Mouse (Mus musculus): ENCODE results near the gene Mrc2.
A peak's percentile ranks its signal among the peaks of the same experiment; 100 is the strongest.

Gene Mrc2

DNA sequence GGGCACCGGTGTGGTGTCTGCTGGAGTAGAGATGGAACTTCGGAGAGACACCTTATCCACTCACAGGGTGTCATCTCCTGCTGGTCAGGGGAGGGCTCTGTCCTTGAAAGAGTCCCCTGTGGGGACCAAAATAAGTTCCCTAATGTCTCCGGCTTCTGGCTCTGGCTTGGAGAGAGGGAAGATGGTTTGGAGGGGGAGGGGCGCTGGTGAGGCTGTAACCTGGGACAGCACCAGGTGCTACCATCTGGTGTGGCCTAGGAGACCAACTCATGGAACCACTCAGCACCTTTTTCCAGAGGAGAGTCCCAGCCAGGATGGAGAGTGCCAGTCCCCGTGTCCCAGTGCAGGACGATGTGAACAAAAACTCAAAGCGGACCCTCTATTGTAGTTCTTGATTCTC, 58.2 kb downstream of the Mrc2 start:
- no peak for DNase-seq (ENCODE audit: low spot score)

DNA sequence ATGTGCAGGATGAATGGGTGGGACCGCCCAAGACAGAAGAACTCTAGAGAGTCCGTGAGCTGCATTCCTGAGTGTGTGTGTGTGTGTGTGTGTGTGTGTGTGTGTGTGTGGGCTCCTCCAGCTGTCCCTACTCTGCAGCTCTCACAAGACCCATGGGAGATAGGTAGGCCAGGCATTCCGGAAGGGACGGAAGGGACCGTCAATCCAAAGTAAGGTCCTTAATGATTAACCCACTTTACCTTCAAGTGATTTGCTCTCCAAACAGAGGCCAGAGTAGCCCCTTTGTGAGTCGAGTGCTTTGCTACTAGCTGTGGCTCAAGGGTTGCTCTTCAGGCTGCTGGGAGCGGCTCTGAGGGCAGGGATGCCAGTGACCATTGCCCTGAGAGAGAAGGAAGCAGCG, 59.7 kb downstream of the Mrc2 start:
- DNase-seq (ENCODE audit: low spot score): no peak

DNA sequence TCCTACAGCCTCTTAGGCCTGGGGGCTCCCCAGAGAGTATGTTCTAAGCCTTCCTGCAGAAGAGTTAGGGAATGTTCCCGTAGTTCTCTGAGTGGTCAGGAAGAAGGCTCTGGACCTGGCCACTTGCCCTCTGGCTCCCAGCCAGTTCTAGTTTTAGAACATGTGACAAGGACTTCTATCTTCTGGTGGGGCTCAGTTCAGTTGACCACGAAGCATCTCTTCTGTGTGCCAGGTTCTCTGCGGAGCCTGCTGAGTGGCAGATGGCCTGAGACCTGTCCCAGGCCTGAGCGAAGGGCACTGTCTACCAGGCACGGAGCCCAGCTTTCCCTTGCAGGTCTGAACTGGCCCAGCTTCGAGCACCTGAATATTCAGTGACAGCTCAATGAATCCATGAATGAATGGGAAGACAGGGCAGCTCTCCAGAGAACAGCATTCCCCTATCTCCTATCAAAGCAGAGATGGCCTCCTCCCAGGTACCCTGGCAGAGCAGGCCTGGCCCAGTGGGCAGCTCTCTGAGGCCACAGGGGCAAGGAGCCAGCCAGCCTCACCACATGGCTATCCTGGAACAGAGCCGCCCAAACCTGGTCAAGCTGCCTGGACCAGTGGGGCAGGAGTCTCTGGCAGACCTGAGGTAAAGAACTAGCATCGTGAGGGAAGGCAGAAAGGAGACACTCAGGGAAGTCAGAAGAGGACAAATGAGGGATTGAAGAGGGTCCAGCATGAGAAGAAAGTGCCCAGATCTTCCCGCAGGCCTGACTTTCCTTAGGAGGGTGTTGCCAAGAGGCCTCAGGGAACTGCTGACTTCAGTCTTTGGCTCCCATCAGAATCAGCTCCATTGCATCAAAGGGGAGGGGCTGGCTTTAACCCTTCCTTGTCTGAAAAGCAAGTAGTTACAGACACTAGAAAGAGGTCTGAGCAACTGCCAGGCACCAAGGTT, 60.8 kb downstream of the Mrc2 start:
- DNase-seq (ENCODE audit: low spot score): peak; percentile 59

DNA sequence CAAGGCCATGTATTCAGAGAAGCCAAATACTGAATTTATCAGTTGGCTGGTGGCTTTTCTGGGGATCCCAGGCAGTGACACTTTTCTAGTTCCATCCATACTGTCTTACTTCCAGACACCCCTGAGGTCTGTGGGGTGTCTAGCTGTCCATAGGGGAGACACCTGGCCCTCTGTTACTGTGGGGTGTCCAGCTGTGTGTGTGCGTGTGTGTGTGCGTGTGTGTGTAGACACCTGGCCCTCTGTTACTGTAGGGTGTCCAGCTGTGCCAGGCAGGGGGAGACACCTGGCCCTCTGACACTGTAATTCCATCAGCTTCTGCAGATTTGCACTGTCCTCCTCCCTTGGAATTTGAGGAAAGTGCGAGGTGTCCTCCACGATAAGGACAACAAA, 61.4 kb downstream of the Mrc2 start:
- no peak for DNase-seq (ENCODE audit: low spot score)

DNA sequence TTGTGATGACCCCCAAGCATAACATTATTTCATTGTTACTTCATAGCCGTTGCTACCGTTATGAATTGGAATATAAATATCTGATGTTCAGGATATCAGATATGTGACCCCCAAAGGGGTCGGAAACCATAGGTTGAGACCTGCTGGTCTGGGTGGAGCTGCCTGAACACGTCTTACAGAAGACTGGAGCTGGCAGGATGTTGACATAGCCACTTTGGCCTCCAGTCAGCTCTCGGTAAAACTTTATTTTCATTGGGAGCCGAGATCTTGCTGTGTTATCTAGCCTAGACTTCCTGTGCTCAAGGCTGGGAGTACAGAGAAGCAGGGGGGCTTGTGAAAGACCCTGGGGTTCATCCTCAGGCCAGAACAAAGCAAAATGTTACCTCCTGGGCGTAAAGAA, 63.9 kb downstream of the Mrc2 start:
- no peak for DNase-seq (ENCODE audit: low spot score)

DNA sequence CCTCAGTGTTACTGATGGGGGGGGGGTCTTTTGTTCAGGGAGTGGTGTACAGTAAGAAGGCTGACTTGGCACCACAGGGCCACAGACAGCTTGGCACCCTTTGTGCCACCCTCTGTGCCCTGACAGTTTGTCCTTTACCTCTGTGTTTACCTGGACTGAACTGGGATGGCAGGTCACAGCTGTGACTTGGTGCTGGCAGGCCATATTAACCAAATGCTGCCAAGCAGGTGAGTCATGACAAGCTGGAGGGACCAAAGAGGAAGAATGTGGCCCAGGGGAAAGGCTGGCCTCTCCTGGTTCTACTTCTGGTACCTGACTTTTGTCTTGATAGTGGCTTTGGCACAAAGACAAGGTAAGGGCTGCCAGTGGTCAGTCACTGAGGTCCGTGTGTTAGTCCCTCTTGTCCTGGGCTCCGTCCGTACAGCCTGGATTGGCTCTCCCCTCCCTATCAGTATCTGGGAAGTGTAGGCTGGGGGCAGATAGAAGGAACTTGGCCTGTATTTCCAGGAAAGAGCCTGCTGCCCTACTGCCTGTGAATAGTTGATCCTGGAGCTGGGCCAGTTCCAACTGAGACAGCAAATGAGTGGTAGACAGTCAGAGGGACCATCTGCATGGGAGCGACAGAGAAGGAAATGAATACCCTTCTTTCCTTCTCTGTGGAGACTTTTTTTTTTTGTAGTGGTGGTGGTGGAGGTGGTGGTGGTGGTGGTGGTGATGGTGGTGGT, 69.8 kb downstream of the Mrc2 start:
- no peak for DNase-seq (ENCODE audit: low spot score)

DNA sequence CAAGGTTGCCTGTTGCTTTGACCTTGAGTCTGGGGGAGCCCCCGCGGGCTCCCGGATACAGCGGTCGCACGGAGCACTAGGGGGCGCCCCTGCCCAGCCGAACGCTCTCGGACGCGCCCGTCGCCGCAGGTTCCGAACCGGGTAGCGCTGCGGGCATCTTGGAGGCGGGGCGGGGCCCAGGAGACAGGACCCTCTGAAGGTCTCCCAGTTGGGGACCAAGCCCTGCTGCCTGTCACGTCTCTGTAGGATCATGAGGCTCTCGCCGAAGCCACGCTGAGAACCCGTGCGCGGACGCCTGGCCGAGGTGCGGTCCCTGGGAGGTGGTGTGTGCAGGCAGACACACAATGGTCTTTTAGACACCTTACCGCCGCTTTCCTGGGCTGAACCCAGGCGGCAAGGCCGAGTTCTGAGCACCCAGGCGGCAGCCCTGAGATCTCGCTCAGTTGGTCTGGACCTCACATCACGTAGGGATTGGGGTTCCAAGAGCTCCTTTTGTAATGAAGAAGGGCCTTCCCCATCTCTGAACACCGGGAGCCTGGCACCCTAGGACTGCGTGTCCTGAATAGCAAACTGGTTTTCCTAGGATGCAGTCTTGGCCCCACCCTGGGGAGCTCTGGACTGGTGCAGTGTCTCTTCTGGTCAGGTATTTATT, 70.6 kb downstream of the Mrc2 start:
- DNase-seq (ENCODE audit: low spot score): peak; percentile 82

DNA sequence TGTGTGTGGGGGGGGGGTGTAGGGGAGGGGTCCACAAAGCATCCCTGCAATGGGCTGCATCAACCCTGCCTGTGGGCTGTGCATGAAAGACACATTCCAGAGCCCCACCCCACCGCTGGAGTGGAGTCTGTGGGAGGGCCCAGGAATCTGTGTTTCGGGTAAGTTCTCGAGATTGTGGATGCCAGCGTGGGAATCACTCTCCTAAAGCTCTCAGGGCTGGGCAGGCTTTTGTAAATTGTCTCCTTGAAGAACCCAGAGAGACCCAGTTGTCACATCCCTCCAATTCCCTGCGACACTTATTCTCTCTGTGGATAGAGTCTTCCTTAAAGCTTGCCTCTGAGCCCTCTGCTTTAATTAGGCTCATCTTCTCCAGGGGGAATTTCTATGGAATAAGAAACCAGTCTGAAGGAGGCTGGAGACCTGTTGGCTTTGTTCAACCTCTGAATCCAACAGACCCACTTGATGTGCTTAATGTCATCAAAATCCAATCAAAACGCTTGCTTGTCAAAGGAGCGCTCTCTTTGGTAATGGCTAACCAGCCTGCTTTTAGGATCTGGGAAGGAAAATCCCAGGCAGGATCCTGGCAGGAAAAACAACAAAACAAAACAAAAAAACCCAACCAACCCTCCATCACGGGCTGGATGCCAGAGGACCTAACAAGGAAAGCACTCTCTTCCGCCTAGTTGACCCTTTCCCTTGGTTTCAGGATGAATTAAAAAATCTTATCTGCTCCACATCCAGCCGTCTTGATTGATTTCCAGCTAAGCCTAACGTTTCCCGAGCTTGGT, 71.3 kb downstream of the Mrc2 start:
- no peak for DNase-seq (ENCODE audit: low spot score)

DNA sequence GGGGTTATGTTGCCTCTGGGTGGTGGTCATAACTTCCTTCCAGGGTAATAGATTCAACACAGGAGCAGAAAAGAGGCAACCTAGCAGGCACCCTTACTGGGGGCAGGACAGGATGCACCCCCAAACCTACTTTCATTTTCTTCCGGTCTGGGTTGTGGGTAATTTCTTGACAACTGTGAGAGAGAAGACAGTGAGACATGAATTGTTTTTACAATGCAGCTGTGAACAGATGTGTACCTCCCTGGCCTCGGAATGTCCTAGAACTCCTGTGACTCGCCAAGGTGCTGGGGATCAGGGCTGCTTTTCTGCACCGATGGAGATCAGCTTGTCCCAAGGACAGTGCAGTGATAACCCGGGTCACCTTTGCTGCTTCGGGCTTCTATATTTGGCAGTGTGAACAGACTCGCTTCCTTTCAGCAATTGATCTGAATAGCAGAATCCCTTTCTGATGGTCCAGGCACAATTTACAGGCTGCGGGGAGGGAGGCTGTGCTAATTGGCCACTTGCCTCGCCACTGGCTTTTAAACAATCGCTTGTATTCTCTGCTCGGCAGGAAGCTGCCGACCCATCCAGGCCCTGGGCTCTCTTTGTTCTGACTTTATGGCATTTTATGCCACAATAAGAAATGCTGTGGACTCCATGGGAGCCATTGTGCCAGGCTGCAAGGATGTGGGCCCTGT, 72.1 kb downstream of the Mrc2 start:
- DNase-seq (ENCODE audit: low spot score): no peak

DNA sequence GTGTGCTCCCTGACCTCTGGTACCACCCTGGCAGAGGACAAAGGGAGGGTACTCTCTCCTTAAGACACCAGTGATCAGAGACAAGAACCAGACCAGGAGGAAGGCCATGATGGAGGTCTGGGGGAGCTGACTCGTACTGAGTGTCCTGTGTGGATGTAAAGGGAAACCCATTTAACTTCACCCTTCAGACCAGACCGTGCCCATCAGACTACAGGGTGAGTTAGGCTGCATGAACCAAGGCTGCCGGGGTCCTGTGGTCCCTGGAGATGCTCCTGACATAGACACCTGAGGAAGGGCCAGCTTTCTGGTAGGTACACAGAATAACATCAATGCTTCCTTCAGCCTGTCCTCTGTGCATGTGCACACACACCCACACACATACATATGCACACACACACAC, 73.2 kb downstream of the Mrc2 start:
- DNase-seq (ENCODE audit: low spot score): no peak

DNA sequence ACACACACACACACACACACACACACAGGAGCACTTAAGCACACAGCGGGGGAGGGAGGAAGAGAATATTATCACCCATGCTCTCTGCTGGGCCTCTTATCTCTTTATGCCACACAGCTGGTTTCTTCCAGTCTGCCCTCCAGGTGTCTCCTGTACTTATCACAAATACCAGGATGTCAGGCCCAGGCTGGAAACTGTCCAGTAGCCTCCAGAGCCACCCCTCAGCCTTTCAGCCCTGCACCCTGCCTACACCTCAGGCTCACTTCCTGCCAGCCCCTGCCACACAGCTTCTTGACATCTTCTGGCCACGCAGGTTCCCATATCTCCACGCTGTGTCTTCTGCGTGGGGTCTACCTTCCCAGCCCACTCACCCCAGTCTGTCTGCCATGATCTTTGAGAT, 73.6 kb downstream of the Mrc2 start:
- DNase-seq (ENCODE audit: low spot score): no peak

DNA sequence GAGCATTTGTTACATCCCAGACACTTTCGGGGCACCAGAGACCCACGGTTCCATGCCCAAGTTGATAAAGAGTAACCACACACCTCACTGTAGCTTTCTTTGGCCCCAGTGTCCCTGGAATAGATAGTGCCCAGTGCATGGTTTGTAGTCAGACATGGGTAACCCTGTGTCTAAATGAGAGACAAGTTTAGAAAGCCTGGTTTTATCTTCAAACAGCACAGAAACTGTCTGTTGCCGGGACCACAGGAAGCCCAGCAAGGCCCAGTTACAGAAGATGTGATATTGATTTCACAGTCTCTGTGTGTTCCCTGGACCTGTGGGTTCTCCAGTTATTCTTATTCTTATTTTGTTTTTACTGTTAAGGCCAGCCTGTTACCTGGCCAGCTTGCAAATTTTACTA, 74.7 kb downstream of the Mrc2 start:
- no peak for DNase-seq (ENCODE audit: low spot score)

DNA sequence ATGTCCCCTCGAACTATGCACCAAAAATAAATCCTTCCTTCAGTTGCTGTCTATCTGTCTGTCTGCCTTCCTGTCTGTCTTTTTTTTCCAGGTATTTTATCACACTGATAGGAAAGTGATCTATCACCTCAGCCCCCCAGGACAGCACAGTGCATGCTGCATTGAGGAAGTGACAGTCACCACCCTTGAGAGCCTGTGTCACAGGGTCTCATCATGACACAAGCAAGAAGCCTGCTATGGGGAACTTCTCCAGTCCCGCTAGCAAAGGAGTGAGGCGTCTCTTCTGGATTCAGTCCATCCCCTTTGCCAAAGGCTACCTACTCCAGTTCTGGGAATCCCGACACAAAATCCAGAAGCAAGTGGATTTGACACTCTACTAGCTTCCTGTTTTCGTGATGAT, 76.4 kb downstream of the Mrc2 start:
- no peak for DNase-seq (ENCODE audit: low spot score)

DNA sequence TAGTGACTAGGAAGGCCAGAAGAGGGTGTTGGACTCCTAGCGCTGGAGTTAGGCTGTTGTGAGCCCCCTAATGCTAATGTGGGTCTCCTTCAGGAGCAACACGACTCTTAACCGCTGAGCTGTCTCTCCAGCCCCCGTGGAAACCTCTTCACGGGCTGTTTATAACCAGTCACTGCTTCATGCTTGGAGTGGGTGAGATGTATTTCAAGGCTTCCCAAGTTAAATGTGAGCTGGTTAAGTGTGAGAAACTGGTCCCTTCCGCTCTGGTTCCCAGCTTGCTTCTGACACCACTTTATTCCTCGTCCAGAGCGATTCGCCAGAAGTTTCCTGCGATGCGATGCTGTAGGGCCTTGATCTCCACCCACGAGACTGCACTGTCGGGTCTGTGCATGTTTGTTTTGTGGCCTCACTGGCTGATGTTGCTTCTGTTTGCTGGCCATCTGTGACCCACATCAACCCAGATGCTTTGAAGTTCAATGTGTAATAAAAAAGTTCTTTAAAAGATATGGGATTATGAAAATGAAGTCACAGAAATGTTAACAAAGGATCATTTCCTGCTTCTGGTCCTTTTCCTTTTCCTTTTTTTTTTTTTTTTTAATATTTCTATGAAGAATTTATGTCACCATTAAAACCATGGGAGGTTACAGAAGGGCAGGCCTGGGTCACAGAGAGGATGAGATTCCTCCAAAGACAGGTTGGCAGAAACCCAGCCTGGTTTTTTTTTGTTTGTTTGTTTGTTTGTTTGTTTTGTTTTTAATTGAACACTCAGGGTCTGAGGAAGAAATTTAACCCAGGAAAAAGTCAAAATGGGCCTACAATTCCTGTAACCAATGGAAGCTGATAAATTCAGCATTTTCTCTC, 77.3 kb downstream of the Mrc2 start:
- no peak for DNase-seq (ENCODE audit: low spot score)

DNA sequence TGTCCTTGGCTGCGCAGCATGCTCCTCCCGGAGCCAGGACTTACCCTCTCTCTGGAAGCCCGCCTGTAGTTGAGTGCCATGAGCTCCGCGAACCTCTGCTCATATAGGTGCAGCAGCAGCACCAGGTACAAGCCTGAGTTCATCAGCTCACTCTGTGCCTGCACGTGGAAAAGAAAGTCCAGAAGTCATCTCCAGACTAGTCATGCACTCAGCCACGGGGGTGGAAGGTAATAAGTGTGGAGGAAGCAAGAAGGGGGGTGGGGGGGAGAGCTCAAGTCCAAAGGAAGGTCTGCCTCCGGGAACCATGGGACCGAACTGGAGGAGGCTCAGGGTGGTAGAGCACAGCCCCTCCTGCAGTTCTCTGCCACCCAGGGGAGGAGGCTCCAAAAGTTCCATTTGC, 79.4 kb downstream of the Mrc2 start:
- DNase-seq (ENCODE audit: low spot score): no peak

DNA sequence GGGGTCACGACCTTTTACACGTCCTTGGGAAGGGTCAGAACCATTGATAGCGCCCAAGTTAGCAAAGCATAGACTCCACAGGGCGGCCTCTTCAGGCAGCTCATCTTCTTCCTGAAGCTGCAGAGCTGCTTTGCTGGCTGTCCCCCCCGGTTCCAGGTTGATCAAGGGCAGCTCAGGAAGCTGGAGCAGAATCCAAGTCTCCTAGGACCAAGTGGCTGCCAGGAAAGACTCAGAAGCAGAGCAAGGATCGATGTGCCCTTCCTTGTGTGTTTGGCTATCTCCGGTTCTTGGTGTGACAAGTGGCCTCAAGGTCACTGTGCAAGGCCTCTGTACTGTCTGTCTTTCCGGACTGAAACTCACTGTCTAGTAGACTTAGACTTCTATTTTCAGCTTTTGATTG, 81.4 kb downstream of the Mrc2 start:
- DNase-seq (ENCODE audit: low spot score): no peak

DNA sequence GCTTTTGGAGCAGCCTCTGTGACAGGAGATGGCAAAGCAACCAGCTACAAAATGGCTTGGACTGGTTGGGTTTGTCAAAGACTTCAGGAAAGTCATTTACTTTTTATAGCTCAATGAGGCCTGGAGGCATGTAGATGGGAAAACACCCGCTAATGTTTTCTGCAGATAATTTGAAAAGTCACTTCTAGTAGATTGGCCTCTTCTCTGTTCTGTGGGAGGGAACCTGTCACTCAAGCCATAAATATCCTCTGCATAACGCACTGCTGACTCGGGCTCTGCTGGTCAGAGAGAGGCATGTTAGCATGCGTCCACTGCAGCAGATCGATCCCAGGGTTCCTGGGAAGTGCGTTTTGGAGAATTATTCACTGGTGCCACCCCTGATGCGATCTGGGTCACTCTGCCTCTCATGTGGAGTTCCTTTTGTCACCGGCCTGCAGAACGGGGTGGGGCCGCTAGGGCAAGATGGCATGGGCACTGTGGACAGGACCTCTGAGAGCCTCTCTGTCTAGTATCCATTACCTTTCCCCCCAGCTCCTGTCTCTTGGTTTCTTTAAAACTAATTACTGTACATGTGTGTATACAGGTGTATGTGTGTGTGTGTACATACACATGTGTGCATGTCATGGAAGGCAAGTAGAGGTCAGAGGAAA, 82.2 kb downstream of the Mrc2 start:
- no peak for DNase-seq (ENCODE audit: low spot score)

DNA sequence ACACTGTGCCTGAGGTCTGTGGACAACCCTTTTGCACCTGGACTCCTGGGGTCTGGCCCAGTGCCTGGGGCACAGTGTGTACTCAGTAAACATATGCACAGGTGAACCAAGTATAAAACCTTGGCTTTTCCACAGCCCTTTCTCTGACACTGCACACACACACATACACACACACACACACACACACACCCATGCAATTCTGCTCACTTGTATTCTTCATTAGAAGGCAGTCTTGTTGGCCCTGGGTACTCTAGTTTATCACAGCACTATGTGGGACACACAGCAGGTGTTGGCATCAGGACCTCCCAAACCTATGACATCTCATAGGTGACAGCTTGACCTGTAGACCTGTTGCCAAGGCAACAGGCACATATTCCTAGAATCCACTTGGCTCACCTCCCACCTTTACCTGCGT, 83.4 kb downstream of the Mrc2 start:
- no peak for DNase-seq (ENCODE audit: low spot score)

DNA sequence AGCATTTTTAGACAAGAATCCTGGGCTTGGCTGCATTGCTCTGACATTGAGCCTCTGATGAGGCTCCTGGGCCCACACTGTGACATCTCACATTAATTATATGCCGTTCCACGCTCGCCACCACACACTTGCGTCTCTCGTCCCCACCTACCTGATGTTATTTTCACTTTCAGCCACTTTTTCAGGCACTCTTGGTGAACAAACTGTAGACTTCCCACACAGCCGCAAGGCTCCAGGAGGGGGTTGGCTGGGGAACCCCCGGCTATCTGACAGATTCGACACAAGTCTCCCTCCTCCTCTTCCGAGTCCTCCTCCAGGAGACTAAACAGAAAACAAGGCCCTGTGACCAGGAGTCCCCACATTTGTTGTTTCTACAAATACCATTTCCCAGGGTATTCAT, 92.8 kb downstream of the Mrc2 start:
- no peak for DNase-seq (ENCODE audit: low spot score)

DNA sequence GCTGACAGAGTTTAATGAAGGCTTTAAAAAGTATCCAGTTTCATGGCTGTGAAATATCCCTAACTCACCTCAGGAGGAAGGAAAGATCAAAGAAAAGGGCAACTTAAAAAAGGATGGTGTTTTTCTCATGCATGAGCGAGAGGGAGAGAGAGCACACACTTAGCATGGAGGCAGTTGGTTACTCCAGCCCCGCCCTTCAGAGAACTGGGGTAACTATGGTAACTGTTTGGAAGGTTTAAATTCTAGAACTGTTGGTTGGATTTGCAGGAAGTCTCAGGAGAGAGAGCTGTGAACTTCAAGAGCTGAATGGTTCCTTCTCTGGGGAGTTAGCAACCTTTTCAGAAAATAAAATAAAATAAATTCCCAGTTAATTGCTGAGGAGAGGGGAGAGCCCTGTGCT, 96.2 kb downstream of the Mrc2 start:
- no peak for DNase-seq (ENCODE audit: low spot score)
